Mouse (Mus musculus) layer of hippocampus, adult 11-12 months (tissue): ENCODE data around the gene Vsig2.

Source experiments
- DNase-seq: peaks from one replicate; pipeline ENCODE4 v3.0.0; 2022; ENCODE audit warnings: low spot score

Gene Vsig2

GRCm38 (mm10) chr9:37567019-37567418, 28.0 kb downstream of the Vsig2 start:
- no peak for DNase-seq

- no peak for DNase-seq
Observed at GRCm38 (mm10) chr9:37567454-37567853, 28.4 kb downstream of the Vsig2 start.

GRCm38 (mm10) chr9:37567892-37568604, 29.0 kb downstream of the Vsig2 start:
- no peak for DNase-seq

- DNase-seq, result no peak
Observed at GRCm38 (mm10) chr9:37568605-37569214, 29.7 kb downstream of the Vsig2 start.

- DNase-seq, result no peak
Observed at GRCm38 (mm10) chr9:37569231-37569835, 30.3 kb downstream of the Vsig2 start.

GRCm38 (mm10) chr9:37572204-37572876, 33.3 kb downstream of the Vsig2 start:
- no peak for DNase-seq

- DNase-seq, result peak; percentile 55
Observed at GRCm38 (mm10) chr9:37576436-37576930, 37.4 kb downstream of the Vsig2 start.

- no peak for DNase-seq
Observed at GRCm38 (mm10) chr9:37583594-37583993, 44.5 kb downstream of the Vsig2 start.

- no peak for DNase-seq
Observed at GRCm38 (mm10) chr9:37586718-37587117, 47.7 kb downstream of the Vsig2 start.

- DNase-seq, result no peak
Observed at GRCm38 (mm10) chr9:37590381-37590780, 51.3 kb downstream of the Vsig2 start.

GRCm38 (mm10) chr9:37592025-37592424, 53.0 kb downstream of the Vsig2 start:
- no peak for DNase-seq

- DNase-seq, result no peak
Observed at GRCm38 (mm10) chr9:37592633-37593032, 53.6 kb downstream of the Vsig2 start.

GRCm38 (mm10) chr9:37593690-37594089, 54.6 kb downstream of the Vsig2 start:
- DNase-seq, result no peak
